Mouse (Mus musculus): ENCODE measurements around the gene Arhgap25.
"Not testable (repeated sequence)": the region's sequence is repeated elsewhere in the genome, so short reads cannot be mapped to it uniquely, and the experiment has no call there.

The Arhgap25 gene

DNA sequence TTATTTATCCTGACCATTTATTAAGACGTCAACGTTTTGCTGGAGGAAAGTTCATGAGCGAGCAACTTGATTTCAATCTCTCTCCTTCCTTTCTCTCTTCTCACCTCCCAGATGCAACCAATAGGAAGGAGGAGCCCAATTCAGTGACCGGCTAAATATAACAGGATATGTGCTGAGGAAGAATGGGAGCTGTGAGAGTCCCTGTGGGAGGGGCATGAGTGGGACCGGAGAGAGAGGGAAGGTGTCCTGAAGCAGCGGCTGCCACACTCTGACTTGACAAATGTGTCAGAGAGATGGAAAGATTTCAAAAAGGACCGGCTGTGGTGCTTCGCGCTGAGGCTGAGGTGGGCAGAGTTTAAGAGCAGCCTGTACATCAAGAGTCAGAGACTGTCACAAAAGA lies 2.6 kb upstream of the Arhgap25 start:
- DNase-seq = no peak

DNA sequence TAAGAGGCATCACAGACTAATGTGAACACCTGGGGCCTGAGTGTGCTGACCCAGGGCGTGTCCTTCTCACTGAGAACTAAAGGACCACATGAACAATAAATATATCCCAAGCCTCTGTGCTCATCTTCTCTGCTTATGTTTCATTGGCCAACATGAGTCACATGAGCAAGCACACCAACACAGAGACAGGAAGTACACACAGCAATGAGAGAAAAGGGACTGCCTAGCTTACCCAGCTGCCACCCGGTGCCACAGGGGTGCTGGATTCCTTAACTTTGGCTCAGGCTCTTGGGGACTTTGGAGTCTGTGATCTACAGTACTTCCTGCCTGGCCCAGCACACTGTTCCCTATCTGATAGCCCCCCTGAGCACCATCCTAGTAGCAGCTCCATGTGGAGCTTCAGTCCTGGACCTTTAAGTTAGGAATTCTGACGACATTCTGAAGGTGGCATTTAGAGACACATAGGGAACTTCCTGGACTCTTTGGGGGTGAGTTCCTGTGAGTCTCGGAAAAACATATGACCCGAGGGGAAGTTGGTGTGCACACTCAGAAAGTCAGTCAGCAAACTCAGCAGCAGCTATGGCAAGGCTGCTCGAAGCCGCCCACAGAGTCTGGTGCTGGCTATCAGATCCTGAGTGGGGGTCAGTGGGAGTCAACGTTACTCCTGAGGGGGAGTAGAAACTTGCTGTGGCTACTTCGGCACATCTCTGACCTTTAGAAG lies 2.0 kb upstream of the Arhgap25 start:
- DNase-seq = no peak

- no peak for DNase-seq
Measured at GRCm38 (mm10) chr6:87531456-87532015, 1.5 kb downstream of the Arhgap25 start.

DNA sequence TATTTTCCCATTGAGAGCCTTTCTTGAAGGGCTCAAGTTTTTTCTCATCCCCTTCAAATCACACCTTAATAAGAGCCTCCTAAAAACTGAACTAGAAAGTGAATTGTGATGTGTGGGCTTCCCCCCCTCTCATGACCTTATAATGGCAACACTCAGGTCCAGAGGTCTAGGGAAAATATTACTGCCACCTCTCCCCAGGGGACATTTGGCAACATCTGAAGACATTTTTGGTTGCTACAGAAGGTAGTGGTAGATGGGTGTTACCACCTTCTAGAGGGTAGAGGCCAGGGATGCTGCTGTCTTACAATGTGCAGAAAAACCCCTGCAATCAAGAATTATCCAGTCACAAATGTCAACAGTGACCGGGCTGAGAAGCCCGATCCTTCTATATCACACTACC lies 2.7 kb downstream of the Arhgap25 start:
- no peak for DNase-seq

DNA sequence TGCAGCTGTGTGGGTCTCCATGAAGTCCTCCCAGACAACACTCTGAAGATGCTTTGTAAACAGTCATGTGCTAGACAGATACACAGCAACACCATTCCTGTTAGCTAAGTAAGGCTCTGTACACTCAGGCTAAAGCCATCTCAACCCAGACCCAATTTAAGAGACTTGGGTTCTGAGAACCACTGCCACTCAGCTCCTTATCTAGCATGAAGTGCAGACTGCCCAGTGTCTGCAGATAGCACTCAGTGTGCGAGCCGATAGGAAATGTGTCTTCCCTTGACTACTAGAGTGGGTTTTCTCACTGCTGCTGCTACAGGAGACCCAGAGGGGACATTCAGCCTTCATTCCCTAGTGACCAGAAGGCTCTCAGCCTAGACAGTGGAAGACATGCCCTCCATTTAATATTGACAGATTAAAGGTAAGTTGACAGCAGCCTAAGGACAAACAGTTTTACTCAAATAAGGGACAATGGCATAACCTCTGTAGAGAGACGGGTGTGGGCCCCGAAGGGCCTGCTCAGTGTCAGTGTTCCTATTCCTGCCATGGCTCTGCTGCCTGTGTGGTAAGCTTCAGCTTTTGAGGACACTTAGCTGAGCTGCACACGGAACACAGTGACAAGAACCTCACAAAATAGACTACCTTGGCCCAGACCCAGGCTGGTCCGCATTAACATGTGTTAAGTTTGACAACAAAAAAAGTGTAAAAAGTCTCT lies 5.1 kb downstream of the Arhgap25 start:
- DNase-seq = no peak

- DNase-seq = no peak
Measured at GRCm38 (mm10) chr6:87527366-87527765, 5.7 kb downstream of the Arhgap25 start.

- DNase-seq = no peak
Measured at GRCm38 (mm10) chr6:87525126-87525525, 7.9 kb downstream of the Arhgap25 start.

- no peak for DNase-seq
Measured at GRCm38 (mm10) chr6:87524281-87524680, 8.8 kb downstream of the Arhgap25 start.

GRCm38 (mm10) chr6:87523736-87524135 lies 9.3 kb downstream of the Arhgap25 start:
- no peak for DNase-seq

DNA sequence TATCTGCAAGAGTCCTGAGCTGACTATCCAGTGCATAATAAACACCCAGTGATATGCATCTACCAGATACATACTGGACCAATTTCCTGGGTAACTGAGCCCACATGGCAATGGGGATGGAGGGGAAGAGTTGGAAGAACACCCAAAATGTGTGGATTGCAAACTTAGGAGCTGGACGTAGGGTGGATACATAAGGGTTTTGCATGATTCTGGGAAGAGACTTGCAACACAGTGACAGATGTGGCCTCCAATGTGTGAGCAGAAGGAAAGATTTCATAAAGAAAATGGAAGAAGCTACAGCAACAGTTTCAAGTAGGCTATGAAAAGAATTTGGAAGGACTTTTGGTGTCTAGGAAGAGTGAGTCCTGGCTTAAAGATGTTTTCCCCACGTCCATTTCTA lies 10.0 kb downstream of the Arhgap25 start:
- DNase-seq = no peak

GRCm38 (mm10) chr6:87522236-87522635 lies 10.8 kb downstream of the Arhgap25 start:
- peak; percentile 28 to 46 for DNase-seq

- DNase-seq = not testable (repeated sequence)
Measured at GRCm38 (mm10) chr6:87521705-87522104, 11.4 kb downstream of the Arhgap25 start.

GRCm38 (mm10) chr6:87520572-87520971 lies 12.5 kb downstream of the Arhgap25 start:
- no peak for DNase-seq

GRCm38 (mm10) chr6:87519809-87520208 lies 13.2 kb downstream of the Arhgap25 start:
- no peak for DNase-seq

- no peak for DNase-seq
Measured at GRCm38 (mm10) chr6:87518622-87519021, 14.4 kb downstream of the Arhgap25 start.

- no peak for DNase-seq
Measured at GRCm38 (mm10) chr6:87517753-87518409, 15.2 kb downstream of the Arhgap25 start.

DNA sequence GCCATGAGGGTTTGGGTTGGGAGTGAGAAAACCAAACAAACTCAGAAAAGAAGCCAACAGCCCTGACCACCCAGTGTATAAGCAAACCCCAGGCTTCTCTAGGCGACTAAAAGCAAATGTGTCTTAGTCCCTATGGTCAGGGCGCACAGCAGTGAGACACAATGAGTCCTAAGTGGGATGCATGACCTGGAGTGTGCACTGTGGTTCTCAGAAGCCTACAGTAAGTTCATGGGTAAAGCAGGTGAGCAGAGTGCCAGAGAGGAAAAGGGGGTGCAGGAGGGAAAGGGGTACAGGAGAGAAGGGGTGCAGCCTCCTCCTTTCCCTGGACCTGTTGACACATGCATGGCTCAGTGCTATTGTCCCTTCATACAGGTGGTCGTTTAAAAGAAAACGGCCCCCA lies 18.7 kb downstream of the Arhgap25 start:
- DNase-seq = no peak

GRCm38 (mm10) chr6:87513046-87513767 lies 19.9 kb downstream of the Arhgap25 start:
- DNase-seq = peak; percentile 81 to 85

DNA sequence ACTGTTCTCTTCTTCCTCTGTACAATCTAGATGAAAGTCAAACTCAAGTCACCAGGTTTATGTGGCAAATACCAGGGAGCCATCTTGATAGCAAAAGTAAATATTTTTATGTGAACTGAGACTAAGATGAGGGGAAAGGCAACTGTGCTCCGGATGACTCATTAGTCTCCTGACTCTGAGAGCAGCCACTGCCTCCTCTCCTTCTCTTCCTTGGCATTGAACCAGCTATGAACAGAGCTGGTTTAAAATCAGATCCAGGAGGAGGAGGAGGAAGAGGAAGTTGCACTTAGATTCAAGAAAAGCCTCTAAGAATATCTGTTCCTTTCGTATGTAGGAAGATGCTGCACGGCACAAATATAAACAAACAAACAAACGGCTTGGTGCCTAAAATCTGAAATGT lies 22.1 kb downstream of the Arhgap25 start:
- DNase-seq = no peak

- no peak for DNase-seq
Measured at GRCm38 (mm10) chr6:87509806-87510205, 23.3 kb downstream of the Arhgap25 start.

GRCm38 (mm10) chr6:87504875-87505274 lies 28.2 kb downstream of the Arhgap25 start:
- DNase-seq = no peak

DNA sequence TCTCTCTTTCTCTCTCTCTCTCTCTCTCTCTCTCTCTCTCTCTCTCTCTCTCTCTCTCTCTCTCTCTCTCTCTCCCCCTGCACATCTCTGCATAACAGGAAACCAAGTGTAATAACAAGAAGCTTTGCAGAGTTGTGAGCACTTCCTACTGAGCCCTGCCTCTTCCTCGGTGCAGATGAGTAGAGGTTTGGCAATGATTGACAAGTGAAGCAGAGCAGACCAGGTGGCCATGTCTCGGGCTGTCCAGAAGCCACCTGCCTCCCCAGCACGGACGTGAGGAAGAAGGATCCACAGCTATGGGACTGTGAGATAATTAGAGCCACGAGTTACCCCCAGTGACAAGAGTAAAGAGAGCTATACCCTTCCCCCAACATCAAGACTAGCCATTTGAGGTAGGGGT lies 29.1 kb downstream of the Arhgap25 start:
- DNase-seq = no peak

DNA sequence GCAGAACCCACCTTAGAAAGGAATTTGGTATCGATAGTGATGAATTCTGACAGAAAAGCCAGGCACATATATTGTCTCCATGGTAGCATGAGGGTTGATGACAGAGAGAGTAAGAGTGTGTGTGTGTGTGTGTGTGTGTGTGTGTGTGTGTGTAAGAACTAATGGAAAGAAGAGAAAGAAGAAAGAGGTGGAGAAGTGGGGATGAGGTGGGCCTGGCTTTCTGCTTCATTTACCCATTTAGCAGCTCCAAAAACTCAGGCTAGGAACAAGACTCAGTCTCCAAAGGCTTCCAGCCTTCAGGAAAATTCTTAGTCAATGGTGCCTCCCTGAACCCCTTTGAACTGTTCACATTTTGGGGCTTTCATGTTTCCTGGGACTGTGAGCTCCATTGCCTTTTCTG lies 29.5 kb downstream of the Arhgap25 start:
- no peak for DNase-seq
